Mouse (Mus musculus) lung, postnatal 14 days (tissue): ENCODE measurements around the gene Timm8a2.

Experiments used
- DNase-seq: peaks from one replicate; pipeline ENCODE4 v3.0.0; 2021

Timm8a2 gene

GRCm38 (mm10) chr14:122012193-122012592, 22.3 kb upstream of the Timm8a2 start:
- no peak for DNase-seq

GRCm38 (mm10) chr14:122012814-122013213, 21.7 kb upstream of the Timm8a2 start:
- no peak for DNase-seq

- no peak for DNase-seq
Observed at GRCm38 (mm10) chr14:122013417-122013951, 21.0 kb upstream of the Timm8a2 start.

- no peak for DNase-seq
Observed at GRCm38 (mm10) chr14:122017958-122018357, 16.5 kb upstream of the Timm8a2 start.

- DNase-seq: no peak
Observed at GRCm38 (mm10) chr14:122019389-122019788, 15.1 kb upstream of the Timm8a2 start.

- no peak for DNase-seq
Observed at GRCm38 (mm10) chr14:122020567-122020966, 13.9 kb upstream of the Timm8a2 start.

- no peak for DNase-seq
Observed at GRCm38 (mm10) chr14:122023054-122023453, 11.4 kb upstream of the Timm8a2 start.

- DNase-seq: no peak
Observed at GRCm38 (mm10) chr14:122023928-122024327, 10.5 kb upstream of the Timm8a2 start.

GRCm38 (mm10) chr14:122028926-122029745, 5.3 kb upstream of the Timm8a2 start:
- DNase-seq: no peak

GRCm38 (mm10) chr14:122029851-122030250, 4.6 kb upstream of the Timm8a2 start:
- no peak for DNase-seq

- DNase-seq: no peak
Observed at GRCm38 (mm10) chr14:122032045-122032444, 2.4 kb upstream of the Timm8a2 start.

GRCm38 (mm10) chr14:122035181-122035580, 707 bp downstream of the Timm8a2 start:
- DNase-seq: no peak

- DNase-seq: no peak
Observed at GRCm38 (mm10) chr14:122035860-122036259, 1.4 kb downstream of the Timm8a2 start.

- DNase-seq: no peak
Observed at GRCm38 (mm10) chr14:122038874-122039647, 4.6 kb downstream of the Timm8a2 start.

GRCm38 (mm10) chr14:122041413-122041825, 6.9 kb downstream of the Timm8a2 start:
- no peak for DNase-seq

- DNase-seq: no peak
Observed at GRCm38 (mm10) chr14:122042142-122042694, 7.7 kb downstream of the Timm8a2 start.

GRCm38 (mm10) chr14:122047784-122048183, 13.3 kb downstream of the Timm8a2 start:
- DNase-seq: no peak

GRCm38 (mm10) chr14:122048816-122049215, 14.3 kb downstream of the Timm8a2 start:
- DNase-seq: no peak

GRCm38 (mm10) chr14:122052896-122053635, 18.6 kb downstream of the Timm8a2 start:
- DNase-seq: no peak

- DNase-seq: no peak
Observed at GRCm38 (mm10) chr14:122056871-122057270, 22.4 kb downstream of the Timm8a2 start.

- no peak for DNase-seq
Observed at GRCm38 (mm10) chr14:122057941-122058346, 23.5 kb downstream of the Timm8a2 start.

GRCm38 (mm10) chr14:122060642-122061041, 26.2 kb downstream of the Timm8a2 start:
- DNase-seq: peak; percentile 91

GRCm38 (mm10) chr14:122061376-122061775, 26.9 kb downstream of the Timm8a2 start:
- no peak for DNase-seq
